Mouse (Mus musculus) brain, adult 10 weeks (tissue): Measurements from ENCODE around the gene Fam214b. TPM values are rescaled to one million over a fixed set of nuclear protein-coding genes. Genes with fewer than 3 reads are reported as not detected.

ENCODE experiments used
- polyA plus RNA-seq: library from polyadenylated mRNA; stranded (reverse); fragments of 350-450 nt; fragmentation: Illumina TruSeq; extraction: RNeasy Lipid Tissue Mini Kit (QIAGEN cat#74804); gene quantifications from one replicate; pipeline ENCODE4 v1.2.3, GENCODE M21; 2015; ENCODE audit warnings: low read depth, low replicate concordance

Fam214b gene
- polyA plus RNA-seq, result 25.3 TPM

GRCm38 (mm10) chr4:43045659-43046302 lies at the start of gene Fam214b:
Gene Fam214b (minus strand): TSS chr4:43046220.

GRCm38 (mm10) chr4:43058753-43059654 lies 13.0 kb upstream of the Fam214b start, which contains the start of gene Unc13b:
Gene Unc13b (plus strand): TSS chr4:43058953.

GRCm38 (mm10) chr4:43031237-43031995 lies 14.6 kb downstream of the Fam214b start, which contains the start of gene Stoml2:
Gene Stoml2 (minus strand): TSS chr4:43031710.

GRCm38 (mm10) chr4:43025084-43025960 lies 20.7 kb downstream of the Fam214b start, which contains the start of gene Pigo:
Gene Pigo (minus strand): TSS chr4:43025819.

GRCm38 (mm10) chr4:43010161-43011038 lies 35.6 kb downstream of the Fam214b start, which contains the start of gene Fancg:
Gene Fancg (minus strand): TSS chr4:43010506.

GRCm38 (mm10) chr4:43000141-43000986 lies 45.7 kb downstream of the Fam214b start, which contains the start of gene Vcp:
Gene Vcp (minus strand): TSS chr4:43000507.

Other genes starting within 250 kb of the Fam214b start
- gene Fam205a1, start 192.3 kb downstream of the Fam214b start, polyA plus RNA-seq, result 0.18 TPM
- gene Gm12394, start 189.4 kb downstream of the Fam214b start, polyA plus RNA-seq, result 0.76 TPM
- gene Fam205c, start 172.0 kb downstream of the Fam214b start, polyA plus RNA-seq, result not detected
- gene Phf24, start 129.6 kb downstream of the Fam214b start, polyA plus RNA-seq, result 194 TPM
- gene Dnajb5, start 96.4 kb downstream of the Fam214b start, polyA plus RNA-seq, result 155 TPM
- gene 1700022I11Rik, start 76.6 kb downstream of the Fam214b start, polyA plus RNA-seq, result not detected
- gene Vcp, start 45.7 kb downstream of the Fam214b start, polyA plus RNA-seq, result 202 TPM
- gene Fancg, start 35.7 kb downstream of the Fam214b start, polyA plus RNA-seq, result 12.4 TPM
- gene Pigo, start 20.4 kb downstream of the Fam214b start, polyA plus RNA-seq, result 15.2 TPM
- gene Stoml2, start 14.5 kb downstream of the Fam214b start, polyA plus RNA-seq, result 139 TPM
- 29.6 TPM for gene Unc13b, start 12.7 kb upstream of the Fam214b start, polyA plus RNA-seq
- 0.80 TPM for gene Atp8b5, start 220.9 kb upstream of the Fam214b start, polyA plus RNA-seq